Mouse (Mus musculus): Measurements from ENCODE around the gene Espl1. TPM values are rescaled to one million over a fixed set of nuclear protein-coding genes. Genes with fewer than 3 reads are reported as not detected.
"Not testable (repeated sequence)": the region's sequence is repeated elsewhere in the genome, so short reads cannot be mapped to it uniquely, and the experiment has no call there.

Gene Espl1
- polyA plus RNA-seq, 1 experiment from 2014 or later = 7.2 TPM

DNA sequence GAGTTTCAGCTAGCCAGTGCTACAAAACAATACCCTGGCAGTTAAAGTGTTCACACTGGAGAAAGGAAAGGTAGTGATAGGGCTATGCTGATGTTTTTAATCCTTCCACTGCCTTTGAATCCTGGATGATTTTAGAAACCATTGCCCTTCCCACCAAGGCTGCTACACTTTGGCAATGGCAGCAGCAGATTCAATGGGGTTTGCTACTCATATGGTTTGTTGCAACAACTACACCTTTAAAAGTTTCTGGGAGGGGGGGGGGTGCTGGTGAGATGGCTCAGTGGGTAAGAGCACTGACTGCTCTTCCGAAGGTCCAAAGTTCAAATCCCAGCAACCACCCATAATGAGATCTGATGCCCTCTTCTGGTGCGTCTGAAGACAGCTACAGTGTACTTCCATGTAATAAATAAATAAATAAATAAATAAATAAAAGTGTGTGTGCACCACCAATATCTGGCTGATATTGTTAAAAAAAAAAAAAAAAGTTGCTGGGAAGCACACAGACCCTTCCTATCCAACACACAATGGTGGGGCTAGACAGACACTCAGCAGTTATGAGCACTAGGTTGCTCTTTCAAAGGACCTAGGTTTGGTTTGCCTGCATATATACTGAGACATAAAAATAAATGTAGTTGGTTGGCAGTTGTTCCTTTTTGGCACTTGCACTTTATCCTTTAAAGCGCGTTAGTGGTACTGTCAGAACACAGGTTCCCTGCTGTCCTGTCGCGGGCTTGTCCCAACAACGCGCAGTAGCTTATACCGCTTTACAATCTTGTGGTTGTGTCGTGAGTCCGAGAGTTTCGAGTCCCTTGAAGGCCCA is 28.8 kb downstream of the Espl1 start:
- H3K4me2 ChIP-seq = peak overlapping the region; percentile 85
- H3K9me3 ChIP-seq = no peaks in the 10 kb centered on the region
- peak overlapping the region; percentile 89; the same call in 1 of the 2 replicates for H3K4me3 ChIP-seq
- no peak for ATAC-seq (ENCODE audit: low FRiP score)
- no peak overlapping the region for H3K9ac ChIP-seq
- peaks cover 13% of the 10 kb centered on the region for H3K4me1 ChIP-seq (replicated peaks)
- H3K36me3 ChIP-seq = peaks cover 34% of the 10 kb centered on the region
- WGBS = 81% methylated on average over 12 of the region's 12 CpGs
- H3K27ac ChIP-seq = no peak overlapping the region
- no peaks in the 10 kb centered on the region for H3K27me3 ChIP-seq

- H3K4me1 ChIP-seq (replicated peaks) = peaks cover 16% of the 10 kb centered on the region
- H3K9ac ChIP-seq = peak within 1 kb of the TSS; percentile 91
- peaks cover 39% of the 10 kb centered on the region for H3K36me3 ChIP-seq
- H3K9me3 ChIP-seq = no peaks in the 10 kb centered on the region
- ATAC-seq (ENCODE audit: low FRiP score) = peak; percentile 91
- H3K4me2 ChIP-seq = peak within 1 kb of the TSS; percentile 85
- H3K27me3 ChIP-seq = no peaks in the 10 kb centered on the region
- under 1% methylated on average over 40 of the region's 40 CpGs for WGBS
- H3K27ac ChIP-seq = peak within 1 kb of the TSS; percentile 75
- H3K4me3 ChIP-seq = peak within 1 kb of the TSS; percentile 89
Measured at GRCm38 (mm10) chr15:102326022-102326576, 30.0 kb downstream of the Espl1 start, which contains the start of gene Pfdn5. Gene Pfdn5 (plus strand): TSS chr15:102326116.

- H3K9ac ChIP-seq = peak overlapping the region; percentile 91
- no peak overlapping the region for H3K27ac ChIP-seq
- peak overlapping the region; percentile 85 for H3K4me2 ChIP-seq
- WGBS = 73% methylated on average over 8 of the region's 8 CpGs
- H3K4me1 ChIP-seq (replicated peaks) = peaks cover 21% of the 10 kb centered on the region
- H3K36me3 ChIP-seq = peaks cover 39% of the 10 kb centered on the region
- ATAC-seq (ENCODE audit: low FRiP score) = no peak
- H3K9me3 ChIP-seq = no peaks in the 10 kb centered on the region
- no peaks in the 10 kb centered on the region for H3K27me3 ChIP-seq
- peak overlapping the region; percentile 89 for H3K4me3 ChIP-seq
Measured at GRCm38 (mm10) chr15:102326892-102327291, 30.8 kb downstream of the Espl1 start.

DNA sequence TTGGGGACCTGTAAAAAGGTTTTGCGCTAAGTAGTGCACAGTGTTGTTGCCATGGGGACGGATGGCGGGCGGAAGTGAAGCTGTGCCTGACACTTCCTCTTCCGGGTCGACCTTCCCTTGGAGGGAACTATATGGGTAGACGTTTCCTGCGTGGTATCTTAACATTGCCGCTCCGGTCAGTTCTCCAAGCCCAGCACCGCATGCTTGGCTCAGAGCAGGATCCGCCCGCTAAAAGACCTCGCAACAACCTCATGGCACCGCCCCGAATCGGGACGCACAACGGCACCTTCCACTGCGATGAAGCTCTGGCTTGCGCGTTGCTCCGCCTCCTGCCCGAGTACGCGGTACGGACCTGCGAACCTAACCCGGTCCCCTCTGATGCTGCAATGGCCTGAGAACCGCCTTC is 35.5 kb downstream of the Espl1 start, which contains the start of gene Myg1:
Myg1 (plus strand) TSS at position 100 of the 406 bp plus-strand sequence.
- ATAC-seq (ENCODE audit: low FRiP score) = peak; percentile 94
- peak within 1 kb of the TSS; percentile 77 for H3K27ac ChIP-seq
- peaks cover 65% of the 10 kb centered on the region for H3K36me3 ChIP-seq
- H3K9me3 ChIP-seq = no peaks in the 10 kb centered on the region
- H3K9ac ChIP-seq = peak within 1 kb of the TSS; percentile 79
- under 1% methylated on average over 30 of the region's 30 CpGs for WGBS
- no peaks in the 10 kb centered on the region for H3K27me3 ChIP-seq
- H3K4me3 ChIP-seq = peak within 1 kb of the TSS; percentile 85
- peak within 1 kb of the TSS; percentile 90 for H3K4me2 ChIP-seq
- peaks cover 31% of the 10 kb centered on the region for H3K4me1 ChIP-seq (replicated peaks)

- peaks cover 77% of the 10 kb centered on the region for H3K36me3 ChIP-seq
- no peaks in the 10 kb centered on the region for H3K9me3 ChIP-seq
- H3K27ac ChIP-seq = no peak overlapping the region
- H3K4me3 ChIP-seq = no peak overlapping the region
- no peak overlapping the region for H3K4me2 ChIP-seq
- WGBS = 88% methylated on average over 8 of the region's 8 CpGs
- H3K4me1 ChIP-seq (replicated peaks) = peaks cover 23% of the 10 kb centered on the region
- ATAC-seq (ENCODE audit: low FRiP score) = no peak
- H3K27me3 ChIP-seq = no peaks in the 10 kb centered on the region
- H3K9ac ChIP-seq = no peak overlapping the region
Measured at GRCm38 (mm10) chr15:102335254-102335653, 39.2 kb downstream of the Espl1 start.

DNA sequence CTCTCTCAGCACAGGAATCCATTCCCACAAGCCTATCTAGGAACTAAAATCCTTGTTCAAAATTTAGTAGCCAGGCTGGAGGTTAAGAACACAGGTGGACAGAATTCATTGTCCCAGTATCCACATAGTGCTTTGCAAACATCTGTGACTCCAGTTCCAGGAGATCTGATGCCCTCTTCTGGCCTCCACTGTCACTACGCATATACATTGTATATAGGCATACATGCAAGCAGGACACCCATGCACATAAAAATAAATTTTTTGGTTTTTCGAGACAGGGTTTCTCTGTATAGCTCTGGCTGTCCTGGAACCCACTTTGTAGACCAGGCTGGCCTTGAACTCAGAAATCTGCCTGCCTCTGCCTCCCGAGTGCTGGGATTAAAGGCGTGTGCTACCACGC is 39.9 kb downstream of the Espl1 start:
- peaks cover 22% of the 10 kb centered on the region for H3K4me1 ChIP-seq (replicated peaks)
- not testable (repeated sequence) for H3K4me2 ChIP-seq; ATAC-seq (ENCODE audit: low FRiP score); H3K27me3 ChIP-seq; H3K27ac ChIP-seq; H3K9me3 ChIP-seq; H3K4me3 ChIP-seq; H3K9ac ChIP-seq
- peaks cover 73% of the 10 kb centered on the region for H3K36me3 ChIP-seq
- 94% methylated on average over 5 of the region's 5 CpGs for WGBS

DNA sequence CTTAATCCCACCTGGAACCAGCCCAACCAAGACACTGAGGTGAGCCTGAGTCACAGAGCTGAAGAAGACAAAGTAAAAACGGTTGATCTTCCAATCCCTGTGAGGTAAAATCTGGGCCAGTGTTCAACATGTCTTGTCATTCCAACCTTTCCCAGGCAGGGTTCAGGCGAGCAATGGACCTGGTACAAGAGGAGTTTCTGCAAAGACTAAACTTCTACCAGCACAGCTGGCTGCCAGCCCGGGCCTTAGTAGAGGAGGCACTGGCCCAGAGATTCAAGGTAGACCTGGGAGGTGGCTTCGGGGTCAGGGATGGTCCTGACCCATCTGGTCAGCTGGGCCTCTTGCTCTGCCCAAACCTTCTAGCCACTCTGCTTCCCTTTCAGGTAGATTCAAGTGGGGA is 40.9 kb downstream of the Espl1 start:
- Histone ChIP-seq H3K4me1 (replicated peaks) (peaks cover 15% of the 10 kb centered on the region), H3K4me2 (no peak overlapping the region), H3K4me3 (no peak overlapping the region), H3K9ac (peak overlapping the region; percentile 19; the same call in 1 of the 2 replicates), H3K9me3 (no peaks in the 10 kb centered on the region), H3K27me3 (no peaks in the 10 kb centered on the region), H3K36me3 (peaks cover 73% of the 10 kb centered on the region), H3K27ac (no peak overlapping the region)
- 91% methylated on average over 4 of the region's 4 CpGs for WGBS
- no peak for ATAC-seq (ENCODE audit: low FRiP score)

DNA sequence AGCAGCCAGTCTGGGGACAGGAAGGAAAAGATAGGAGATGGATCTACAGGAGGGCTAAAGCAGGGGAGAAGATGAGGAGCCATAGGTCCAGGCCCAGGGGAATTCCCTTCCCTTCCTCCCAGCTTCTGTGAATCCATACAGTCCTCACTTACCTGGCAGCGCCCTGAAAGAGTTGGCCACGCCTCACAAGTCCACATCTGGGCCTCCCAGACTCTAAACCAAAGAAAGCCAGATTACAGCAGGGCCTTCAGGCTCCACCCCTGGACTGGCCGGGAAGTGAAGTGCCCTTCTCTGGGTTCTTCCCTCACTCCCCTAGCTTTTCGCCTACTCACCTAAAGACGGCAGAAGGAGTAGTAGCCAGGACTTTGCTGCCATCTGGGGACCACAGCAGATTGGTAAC is 43.5 kb downstream of the Espl1 start:
- H3K4me3 ChIP-seq = no peak overlapping the region
- H3K4me2 ChIP-seq = no peak overlapping the region
- no peaks in the 10 kb centered on the region for H3K9me3 ChIP-seq
- no peaks in the 10 kb centered on the region for H3K4me1 ChIP-seq (replicated peaks)
- no peak overlapping the region for H3K27ac ChIP-seq
- H3K36me3 ChIP-seq = peaks cover 60% of the 10 kb centered on the region
- no peak overlapping the region for H3K9ac ChIP-seq
- H3K27me3 ChIP-seq = no peaks in the 10 kb centered on the region
- ATAC-seq (ENCODE audit: low FRiP score) = no peak
- WGBS = 82% methylated on average over 5 of the region's 5 CpGs

- Histone ChIP-seq H3K27me3 (no peaks in the 10 kb centered on the region), H3K4me1 (replicated peaks) (no peaks in the 10 kb centered on the region), H3K36me3 (peaks cover 62% of the 10 kb centered on the region), H3K9ac (no peak overlapping the region), H3K9me3 (no peaks in the 10 kb centered on the region), H3K4me3 (no peak overlapping the region), H3K27ac (no peak overlapping the region), H3K4me2 (no peak overlapping the region)
- 23% methylated on average over 1 of the region's 1 CpGs for WGBS
- no peak for ATAC-seq (ENCODE audit: low FRiP score)
Measured at GRCm38 (mm10) chr15:102341580-102341979, 45.5 kb downstream of the Espl1 start.

DNA sequence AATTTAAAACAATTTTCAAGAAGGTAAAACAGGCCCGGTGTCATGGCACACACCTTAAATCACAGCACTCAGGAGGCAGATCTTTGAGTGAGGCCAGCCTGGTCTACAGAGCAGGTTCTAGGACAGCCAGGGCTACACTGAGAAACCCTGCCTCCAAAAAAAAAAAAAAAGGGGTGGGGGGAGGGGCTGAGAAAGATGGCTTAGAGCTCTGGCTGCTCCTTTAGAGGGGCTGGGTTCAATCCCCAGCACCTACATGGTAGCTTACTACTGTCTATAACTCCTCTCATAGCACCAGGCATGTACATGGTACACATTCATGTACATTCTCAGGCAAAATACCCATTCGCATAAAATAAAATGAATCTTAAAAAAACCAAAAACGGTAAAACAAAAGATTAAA is 48.4 kb downstream of the Espl1 start:
- 98% methylated on average over 3 of the region's 3 CpGs for WGBS
- peaks cover under 1% of the 10 kb centered on the region; the same call in 1 of the 2 replicates for H3K4me1 ChIP-seq (replicated peaks)
- no peak for ATAC-seq (ENCODE audit: low FRiP score)
- no peak overlapping the region for H3K9ac ChIP-seq
- peaks cover 37% of the 10 kb centered on the region for H3K36me3 ChIP-seq
- H3K9me3 ChIP-seq = no peaks in the 10 kb centered on the region
- H3K4me2 ChIP-seq = no peak overlapping the region
- no peak overlapping the region for H3K4me3 ChIP-seq
- H3K27ac ChIP-seq = no peak overlapping the region
- H3K27me3 ChIP-seq = no peaks in the 10 kb centered on the region

DNA sequence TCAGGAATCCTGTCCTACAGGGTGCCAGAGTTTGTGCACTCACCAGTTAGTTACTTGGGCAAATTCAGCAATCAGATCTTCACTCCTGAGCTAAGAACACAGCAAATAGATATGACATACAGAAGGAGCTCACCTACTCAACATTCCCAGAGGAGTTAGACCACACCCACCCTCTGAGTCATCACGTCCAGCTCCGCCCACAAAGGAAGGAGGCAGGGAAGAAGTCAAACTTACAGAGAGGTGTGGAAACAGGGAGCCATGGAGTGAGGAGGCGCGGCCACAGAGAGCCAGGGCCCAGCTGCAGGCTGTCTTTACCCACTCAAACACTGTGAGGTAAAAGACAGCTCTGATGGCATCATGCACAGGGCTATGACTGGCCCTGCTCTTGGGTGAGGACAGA is 50.4 kb downstream of the Espl1 start:
- WGBS = 79% methylated on average over 4 of the region's 4 CpGs

GRCm38 (mm10) chr15:102350138-102350941 is 54.3 kb downstream of the Espl1 start, which contains the start of gene Aaas:
Gene Aaas (minus strand): TSS chr15:102350771.
- peaks cover 17% of the 10 kb centered on the region for H3K36me3 ChIP-seq
- peak within 1 kb of the TSS; percentile 86 for H3K4me2 ChIP-seq
- under 1% methylated on average over 56 of the region's 56 CpGs for WGBS
- H3K27me3 ChIP-seq = 0 out of 2 replicates have a peak, but pooled peaks cover 4% of the 10 kb centered on the region
- H3K4me1 ChIP-seq (replicated peaks) = peaks cover 19% of the 10 kb centered on the region
- H3K27ac ChIP-seq = peak within 1 kb of the TSS; percentile 77
- peak; percentile 85 for ATAC-seq (ENCODE audit: low FRiP score)
- H3K4me3 ChIP-seq = peak within 1 kb of the TSS; percentile 75
- H3K9ac ChIP-seq = peak within 1 kb of the TSS; percentile 85
- no peaks in the 10 kb centered on the region for H3K9me3 ChIP-seq

More for the DNA sequence above, 50.4 kb downstream of the Espl1 start:
- Histone ChIP-seq H3K4me3 (no peak overlapping the region), H3K4me1 (replicated peaks) (peaks cover 12% of the 10 kb centered on the region), H3K27me3 (no peaks in the 10 kb centered on the region), H3K9me3 (no peaks in the 10 kb centered on the region), H3K9ac (no peak overlapping the region), H3K36me3 (peaks cover 27% of the 10 kb centered on the region), H3K27ac (no peak overlapping the region), H3K4me2 (no peak overlapping the region)
- no peak for ATAC-seq (ENCODE audit: low FRiP score)

All from hindbrain, embryonic 13.5 days (tissue).